Mouse (Mus musculus) retina, embryonic 14.5 days (tissue): ENCODE measurements around the gene Hoxc10.
A peak's percentile ranks its signal among the peaks of the same experiment; 100 is the strongest.

Source experiments
- DNase-seq: peaks from one replicate; pipeline ENCODE4 v3.0.0-alpha.2; 2015; ENCODE audit warnings: low spot score

The Hoxc10 gene

GRCm38 (mm10) chr15:102990461-102991397 lies 24.1 kb downstream of the Hoxc10 start, which contains the start of gene Hoxc8:
Hoxc8 (plus strand) TSS chr15:102990607.
- DNase-seq = no peak

- DNase-seq = no peak
Observed at GRCm38 (mm10) chr15:102991782-102992181, 25.2 kb downstream of the Hoxc10 start.

GRCm38 (mm10) chr15:102992206-102992605 lies 25.6 kb downstream of the Hoxc10 start:
- no peak for DNase-seq

GRCm38 (mm10) chr15:102992863-102993262 lies 26.3 kb downstream of the Hoxc10 start:
- DNase-seq = no peak

GRCm38 (mm10) chr15:102996548-102996947 lies 30.0 kb downstream of the Hoxc10 start:
- DNase-seq = no peak

GRCm38 (mm10) chr15:102997431-102997830 lies 30.8 kb downstream of the Hoxc10 start:
- DNase-seq = no peak

GRCm38 (mm10) chr15:102997939-102998355 lies 31.4 kb downstream of the Hoxc10 start, which contains the start of gene Hoxc6:
Hoxc6 (plus strand) TSS chr15:102998257.
- no peak for DNase-seq

- DNase-seq = no peak
Observed at GRCm38 (mm10) chr15:102998608-102999182, 32.1 kb downstream of the Hoxc10 start.

- peak; percentile 78 for DNase-seq
Observed at GRCm38 (mm10) chr15:102999183-102999831, 32.7 kb downstream of the Hoxc10 start.

- no peak for DNase-seq
Observed at GRCm38 (mm10) chr15:102999955-103000354, 33.4 kb downstream of the Hoxc10 start.

- no peak for DNase-seq
Observed at GRCm38 (mm10) chr15:103000501-103000901, 33.9 kb downstream of the Hoxc10 start.

GRCm38 (mm10) chr15:103001370-103001769 lies 34.8 kb downstream of the Hoxc10 start:
- no peak for DNase-seq

GRCm38 (mm10) chr15:103002156-103002555 lies 35.6 kb downstream of the Hoxc10 start:
- no peak for DNase-seq

GRCm38 (mm10) chr15:103002821-103003448 lies 36.3 kb downstream of the Hoxc10 start:
- DNase-seq = no peak

- no peak for DNase-seq
Observed at GRCm38 (mm10) chr15:103005308-103005707, 38.7 kb downstream of the Hoxc10 start.

- DNase-seq = no peak
Observed at GRCm38 (mm10) chr15:103005797-103006196, 39.2 kb downstream of the Hoxc10 start.

GRCm38 (mm10) chr15:103006326-103006725 lies 39.7 kb downstream of the Hoxc10 start:
- DNase-seq = no peak

- no peak for DNase-seq
Observed at GRCm38 (mm10) chr15:103009265-103010111, 42.9 kb downstream of the Hoxc10 start.

GRCm38 (mm10) chr15:103010112-103010846 lies 43.7 kb downstream of the Hoxc10 start:
- no peak for DNase-seq

GRCm38 (mm10) chr15:103010847-103011555 lies 44.4 kb downstream of the Hoxc10 start:
- DNase-seq = no peak
